Mouse (Mus musculus) olfactory bulb, adult 2 months (tissue): ENCODE results near the gene Midn. TPM values are rescaled to one million over a fixed set of nuclear protein-coding genes. Genes with fewer than 3 reads are reported as not detected.

ENCODE experiments used
- H3K27ac ChIP-seq: fragments of 200-500 bp; 2 replicates; pipeline ENCODE4 v1.5.1; 2012; ENCODE audit warnings: low read depth, low read length; ENCODE audit not compliant: insufficient read depth
- H3K4me1 ChIP-seq: fragments of 200-500 bp; 2 replicates; pipeline ENCODE4 v1.6.1; 2012; ENCODE audit warnings: low read length; ENCODE audit not compliant: control insufficient read depth, insufficient read depth
- H3K4me3 ChIP-seq: fragments of 200-500 bp; 2 replicates; pipeline ENCODE4 v1.5.1; 2012; ENCODE audit warnings: mild to moderate bottlenecking, low read depth, low read length, moderate library complexity; ENCODE audit not compliant: insufficient read depth
- CTCF ChIP-seq: fragments of 200-500 bp; IDR thresholded peaks from 2 replicates; pipeline ENCODE4 v1.5.1; 2012; ENCODE audit warnings: low read depth, mild to moderate bottlenecking, low read length, moderate library complexity; ENCODE audit not compliant: insufficient read depth
- POLR2A ChIP-seq: fragments of 200-500 bp; IDR thresholded peaks from 2 replicates; pipeline ENCODE4 v1.6.1; 2012; ENCODE audit warnings: mild to moderate bottlenecking, low read depth, low read length, moderate library complexity; ENCODE audit not compliant: insufficient read depth
- WGBS: fragments of 180-500 bp; shearing (Covaris S2); methylation state at CpG from one replicate; pipeline ENCODE4 v1.1.7; 2018; 5-methylcytosine and 5-hydroxymethylcytosine counted together
- polyA plus RNA-seq: library from polyadenylated mRNA; stranded (reverse); fragments of >200 nt; gene quantifications from 2 replicates; pipeline ENCODE4 v1.2.4, GENCODE M21; 2012; ENCODE audit warnings: low replicate concordance; ENCODE audit not compliant: missing spikeins, insufficient read depth, insufficient read length

The Midn gene
- polyA plus RNA-seq, 1 experiment, result not detected

GRCm38 (mm10) chr10:80147146-80147718, 840 bp upstream of the Midn start:
- Histone ChIP-seq H3K4me3 (no peak overlapping the region), H3K27ac (peak overlapping the region; percentile 90), H3K4me1 (peaks cover 54% of the 10 kb centered on the region)
- 59% methylated on average over 5 of the region's 5 CpGs for WGBS
- no peak for TF ChIP-seq POLR2A
- TF ChIP-seq CTCF, result no peak

- Histone ChIP-seq H3K4me3 (peak overlapping the region; percentile 66), H3K27ac (peak overlapping the region; percentile 96), H3K4me1 (peaks cover 66% of the 10 kb centered on the region)
- TF ChIP-seq CTCF (peak; percentile 68; the same call in 1 of the 2 replicates), POLR2A (no peak; the same call in 1 of the 2 replicates)
- under 1% methylated on average over 57 of the region's 57 CpGs for WGBS
Measured at GRCm38 (mm10) chr10:80148610-80149290, 678 bp downstream of the Midn start.

- Histone ChIP-seq H3K4me1 (peaks cover 60% of the 10 kb centered on the region), H3K27ac (peak overlapping the region; percentile 96), H3K4me3 (peak overlapping the region; percentile 87)
- TF ChIP-seq POLR2A (peak; percentile 68), CTCF (no peak)
- under 1% methylated on average over 88 of the region's 88 CpGs for WGBS
Measured at GRCm38 (mm10) chr10:80149291-80150225, 1.5 kb downstream of the Midn start.

GRCm38 (mm10) chr10:80150226-80151210, 2.4 kb downstream of the Midn start:
- Histone ChIP-seq H3K27ac (peak overlapping the region; percentile 93), H3K4me3 (peak overlapping the region; percentile 87), H3K4me1 (peaks cover 56% of the 10 kb centered on the region)
- TF ChIP-seq CTCF (no peak), POLR2A (no peak)
- WGBS, result under 1% methylated on average over 55 of the region's 71 CpGs

- peak overlapping the region; percentile 87 for H3K4me3 ChIP-seq
- peak overlapping the region; percentile 88 for H3K27ac ChIP-seq
- 2% methylated on average over 26 of the region's 26 CpGs for WGBS
- peaks cover 54% of the 10 kb centered on the region for H3K4me1 ChIP-seq
- no peak; the same call in 1 of the 2 replicates for TF ChIP-seq POLR2A
- no peak for TF ChIP-seq CTCF
Measured at GRCm38 (mm10) chr10:80151211-80152034, 3.4 kb downstream of the Midn start.

GRCm38 (mm10) chr10:80152071-80152872, 4.2 kb downstream of the Midn start:
- WGBS, result 4% methylated on average over 15 of the region's 15 CpGs
- peaks cover 56% of the 10 kb centered on the region for H3K4me1 ChIP-seq

GRCm38 (mm10) chr10:80152873-80153260, 4.8 kb downstream of the Midn start:
- no peak for TF ChIP-seq POLR2A
- no peak for TF ChIP-seq CTCF
- 13% methylated on average over 3 of the region's 3 CpGs for WGBS
- Histone ChIP-seq H3K27ac (peak overlapping the region; percentile 88), H3K4me1 (peaks cover 54% of the 10 kb centered on the region), H3K4me3 (peak overlapping the region; percentile 87)

More at GRCm38 (mm10) chr10:80152071-80152872, 4.2 kb downstream of the Midn start:
- TF ChIP-seq CTCF (no peak), POLR2A (no peak)
- Histone ChIP-seq H3K4me3 (peak overlapping the region; percentile 87), H3K27ac (peak overlapping the region; percentile 88)
